Mouse (Mus musculus) granulocyte monocyte progenitor cell, adult 5-6 weeks (primary cell): Measurements from ENCODE around the gene Mycl. TPM values are rescaled to one million over a fixed set of nuclear protein-coding genes. Genes with fewer than 3 reads are reported as not detected.

Experiments
- total RNA-seq, 2 experiments: library from RNA; stranded (forward) in 1 of 2; stranded (reverse) in 1 of 2; fragments of 200-712, 200-1000 nt in 1 of 2; fragments of >200 nt in 1 of 2; fragmentation: Nextera tagmentation in 1 of 2; gene quantifications; 2 replicates each; pipeline ENCODE4 v1.2.3; 2014 to 2017

Mycl gene
- total RNA-seq, 2 experiments from 2014 or later, result 0.21 to 4.4 TPM

Other genes starting within 250 kb of the Mycl start
- 59.3 and 67.4 TPM in 2 replicates for gene Ppt1, start 159.4 kb upstream of the Mycl start, total RNA-seq (2014; fragmentation: Nextera tagmentation)
- gene Ppt1, start 159.4 kb upstream of the Mycl start, total RNA-seq (2017), result 79.1 and 80.1 TPM in 2 replicates
- 122 and 132 TPM in 2 replicates for gene Cap1, start 109.6 kb upstream of the Mycl start, total RNA-seq (2014; fragmentation: Nextera tagmentation)
- gene Cap1, start 109.6 kb upstream of the Mycl start, total RNA-seq (2017), result 132 and 157 TPM in 2 replicates
- not detected in 2 replicates for gene Mfsd2a, start 34.5 kb upstream of the Mycl start, total RNA-seq (2014; fragmentation: Nextera tagmentation)
- 1.5 TPM in 1 of 2 replicates, not detected in the other for gene Mfsd2a, start 34.5 kb upstream of the Mycl start, total RNA-seq (2017)
- 10.8 and 21.5 TPM in 2 replicates for gene Trit1, start 20.9 kb downstream of the Mycl start, total RNA-seq (2014; fragmentation: Nextera tagmentation)
- gene Trit1, start 20.9 kb downstream of the Mycl start, total RNA-seq (2017), result 20.4 and 20.7 TPM in 2 replicates
- gene Bmp8b, start 109.5 kb downstream of the Mycl start, total RNA-seq (2014; fragmentation: Nextera tagmentation), result not detected in 2 replicates
- gene Bmp8b, start 109.5 kb downstream of the Mycl start, total RNA-seq (2017), result 0.09 TPM in 1 of 2 replicates, not detected in the other
- gene Oxct2b, start 120.6 kb downstream of the Mycl start, total RNA-seq (2014; fragmentation: Nextera tagmentation), result 1.7 TPM in 1 of 2 replicates, not detected in the other
- not detected in 2 replicates for gene Oxct2b, start 120.6 kb downstream of the Mycl start, total RNA-seq (2017)
- 56.2 and 64.7 TPM in 2 replicates for gene Ppie, start 144.3 kb downstream of the Mycl start, total RNA-seq (2014; fragmentation: Nextera tagmentation)
- gene Ppie, start 144.3 kb downstream of the Mycl start, total RNA-seq (2017), result 70.2 and 75.5 TPM in 2 replicates
- not detected in 2 replicates for gene Hpcal4, start 187.6 kb downstream of the Mycl start, total RNA-seq (2014; fragmentation: Nextera tagmentation)
- not detected in 2 replicates for gene Hpcal4, start 187.6 kb downstream of the Mycl start, total RNA-seq (2017)
- not detected in 2 replicates for gene Nt5c1a, start 205.9 kb downstream of the Mycl start, total RNA-seq (2014; fragmentation: Nextera tagmentation)
- not detected in 2 replicates for gene Nt5c1a, start 205.9 kb downstream of the Mycl start, total RNA-seq (2017)
- not detected in 2 replicates for gene Heyl, start 237.9 kb downstream of the Mycl start, total RNA-seq (2014; fragmentation: Nextera tagmentation)
- not detected in 2 replicates for gene Heyl, start 237.9 kb downstream of the Mycl start, total RNA-seq (2017)